Mouse (Mus musculus): ENCODE data around the gene Map3k15.

Map3k15 gene

DNA sequence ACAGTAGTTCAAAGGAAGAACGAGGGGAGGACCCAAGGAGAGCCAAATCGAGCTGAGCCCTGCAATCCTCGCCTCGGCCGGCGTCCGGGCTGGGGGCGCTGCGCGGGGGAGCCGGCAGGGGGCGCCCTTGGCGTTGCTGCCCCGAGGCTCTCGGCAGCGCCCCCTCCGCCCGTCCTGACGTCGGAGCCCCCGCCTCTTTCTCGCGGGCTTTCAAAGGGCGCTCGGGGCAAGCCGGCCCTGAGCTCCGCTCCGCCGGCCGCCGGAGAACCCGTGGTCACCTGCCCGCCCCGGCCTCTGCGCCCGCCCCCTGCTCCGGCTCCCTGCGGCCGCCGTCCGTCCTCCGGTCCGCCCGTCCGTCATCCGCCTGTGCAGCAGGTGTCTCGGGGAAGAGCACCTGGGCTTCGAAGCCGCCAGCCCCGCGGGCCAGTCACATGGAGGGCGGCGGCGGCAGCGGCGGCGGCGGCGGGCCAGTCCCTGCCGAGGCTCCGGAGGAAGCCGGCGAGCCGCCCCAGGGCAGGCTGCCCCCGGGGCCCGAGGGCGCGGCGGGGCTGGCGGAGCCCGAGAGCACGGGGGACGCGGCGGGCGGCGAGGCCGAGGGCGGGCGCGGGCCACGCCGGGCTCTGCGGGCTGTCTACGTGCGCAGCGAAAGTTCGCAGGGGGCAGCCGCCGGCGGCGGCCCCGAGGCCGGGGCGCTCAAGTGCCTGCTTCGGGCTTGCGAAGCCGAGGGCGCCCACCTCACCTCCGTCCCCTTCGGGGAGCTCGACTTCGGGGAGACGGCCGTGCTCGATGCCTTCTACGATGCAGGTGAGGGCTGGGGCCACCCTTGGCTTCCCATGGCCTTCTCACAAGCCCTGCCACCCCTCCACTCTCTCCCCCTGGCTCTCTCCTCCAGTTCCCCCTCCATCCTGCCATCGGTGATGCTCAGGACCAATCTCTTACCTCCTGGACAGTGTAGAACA lies at the start of gene Map3k15:
Gene Map3k15 (plus strand): TSS at position 432 of the 959 bp plus-strand sequence.
- DNase-seq (ENCODE audit: low spot score) = no peak

DNA sequence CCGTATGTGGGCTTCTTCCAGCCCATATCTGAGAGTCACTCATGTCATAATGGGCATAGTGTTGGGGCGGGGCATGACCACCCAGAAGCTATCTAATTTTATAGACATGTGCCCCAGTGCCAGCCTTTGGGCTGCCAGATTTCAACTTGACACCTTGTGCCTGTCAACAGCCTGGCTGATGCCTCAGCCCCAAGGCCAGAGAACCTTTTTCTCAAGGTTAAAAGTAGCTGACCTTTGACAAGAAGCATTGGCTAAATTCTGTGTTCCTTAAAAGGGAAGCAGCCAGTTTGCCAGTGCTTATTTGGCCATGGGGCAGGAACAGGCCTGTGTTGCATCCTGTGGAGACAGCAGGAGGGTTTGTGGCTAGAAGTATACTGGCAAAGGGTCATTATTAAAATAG lies 45.7 kb upstream of the Map3k15 start:
- no peak for DNase-seq (ENCODE audit: low spot score)

DNA sequence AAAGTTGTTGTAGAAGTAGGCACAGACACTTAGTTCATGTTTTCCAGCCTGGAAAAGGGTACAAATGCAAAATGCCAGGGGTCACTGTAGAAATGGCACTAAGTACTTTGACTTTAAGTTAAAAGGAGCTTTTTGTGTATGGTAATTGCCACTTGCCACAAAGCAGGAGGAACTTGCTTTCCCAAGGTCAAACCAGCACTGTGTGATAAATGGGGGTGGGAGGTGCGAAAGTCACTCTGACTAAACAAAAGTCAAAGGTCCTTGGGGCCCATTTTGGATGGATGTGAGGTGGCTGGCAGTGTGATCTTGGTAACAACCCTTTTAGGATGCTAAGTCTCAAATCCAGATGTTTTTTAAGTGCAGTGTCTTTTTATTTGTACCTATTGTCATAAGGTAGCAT lies 44.6 kb upstream of the Map3k15 start:
- no peak for DNase-seq (ENCODE audit: low spot score)

DNA sequence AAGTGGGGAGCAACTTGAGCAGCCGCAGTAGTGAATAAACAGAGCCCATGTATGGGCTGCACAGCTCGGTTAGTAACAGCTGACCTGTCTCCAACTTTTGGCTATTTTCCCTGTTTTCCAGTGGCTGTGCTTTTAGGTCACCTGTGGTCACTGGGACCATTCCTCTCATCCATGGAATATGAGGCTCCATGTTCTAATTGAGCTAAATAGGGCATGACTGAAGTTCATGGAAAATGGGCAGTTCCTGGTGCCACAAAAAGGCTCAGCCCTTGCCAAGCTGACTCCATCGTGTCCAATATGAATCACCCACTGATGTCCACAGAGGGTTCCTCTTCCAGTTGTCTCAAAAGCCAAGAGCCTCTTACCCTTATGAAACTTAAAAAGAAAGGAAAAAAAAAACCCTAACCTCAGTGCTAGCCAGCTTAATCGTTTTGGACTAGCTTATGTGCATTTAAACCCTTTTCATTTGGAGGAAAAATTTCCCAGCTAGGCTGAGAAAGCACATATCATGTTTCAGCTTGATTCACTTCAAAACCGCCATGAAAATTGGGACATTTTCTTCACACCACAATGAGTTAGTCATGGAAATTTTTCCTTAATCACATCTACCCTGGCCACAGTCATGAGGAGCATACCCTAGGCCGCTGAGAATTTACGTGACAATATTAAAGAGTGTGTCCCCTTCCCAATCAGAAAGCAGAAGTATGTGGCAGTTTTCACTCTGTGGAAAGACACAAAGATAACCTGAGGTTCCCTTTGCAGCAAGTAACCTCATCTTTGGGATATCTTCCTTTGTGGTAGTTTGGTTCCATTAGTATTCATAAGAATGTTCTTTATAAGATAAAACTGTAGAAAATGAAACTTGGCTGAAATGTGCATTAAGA lies 34.4 kb upstream of the Map3k15 start:
- no peak for DNase-seq (ENCODE audit: low spot score)

DNA sequence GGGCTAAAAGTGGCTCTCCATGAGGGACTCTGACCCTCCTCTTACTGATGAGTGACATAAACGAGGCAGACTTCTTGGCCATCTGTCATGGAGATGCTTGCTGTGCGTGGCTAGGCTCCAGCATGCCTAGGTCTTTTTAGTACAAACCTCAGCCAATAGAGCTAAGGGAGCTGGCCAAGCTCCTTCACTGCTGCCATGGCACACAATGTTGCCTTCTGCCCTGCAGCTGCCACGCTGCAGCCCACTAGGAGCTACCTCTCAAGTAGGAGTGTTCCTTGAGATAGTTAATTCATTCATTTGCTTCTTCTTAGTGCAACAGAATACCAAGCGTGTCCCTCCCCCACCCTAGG lies 33.8 kb upstream of the Map3k15 start:
- DNase-seq (ENCODE audit: low spot score) = no peak

DNA sequence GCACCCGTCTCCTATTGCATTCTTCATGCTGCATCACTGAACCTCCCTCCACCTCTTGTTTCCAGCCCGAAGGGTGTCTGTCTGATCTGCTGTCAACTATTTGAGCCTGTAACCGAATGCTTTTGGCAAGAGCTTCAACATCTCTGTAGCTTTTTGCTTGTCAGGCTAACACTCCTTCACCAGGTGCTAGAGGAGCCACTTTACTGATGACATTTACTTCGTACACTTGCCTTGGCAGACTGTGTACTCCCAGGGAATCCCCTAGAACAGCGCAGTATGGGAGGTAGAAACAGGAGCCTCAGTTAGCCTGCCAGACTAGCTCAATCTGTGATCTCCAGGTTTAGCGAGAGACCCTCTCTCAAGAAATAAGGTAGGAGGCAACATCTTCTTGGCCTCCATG lies 32.8 kb upstream of the Map3k15 start:
- DNase-seq (ENCODE audit: low spot score) = no peak

DNA sequence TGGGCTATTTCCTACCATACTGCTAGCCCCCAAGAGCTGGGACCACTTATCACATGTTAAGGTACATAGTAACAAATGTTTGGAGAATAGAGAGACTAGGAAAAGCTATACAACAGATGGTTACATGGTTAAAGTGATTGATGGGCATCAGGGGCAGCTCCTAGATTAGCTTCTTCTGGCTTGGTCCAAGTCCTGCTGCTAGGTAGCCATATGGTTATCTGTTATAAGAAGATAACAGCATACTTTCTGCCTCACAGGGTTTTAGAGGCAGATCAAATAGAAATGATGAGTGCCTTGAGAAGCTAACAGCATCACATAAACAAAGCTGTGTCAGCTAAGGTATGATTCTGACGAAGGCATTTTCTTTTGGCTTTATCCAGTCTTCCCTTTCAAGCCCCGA lies 26.8 kb upstream of the Map3k15 start:
- no peak for DNase-seq (ENCODE audit: low spot score)

DNA sequence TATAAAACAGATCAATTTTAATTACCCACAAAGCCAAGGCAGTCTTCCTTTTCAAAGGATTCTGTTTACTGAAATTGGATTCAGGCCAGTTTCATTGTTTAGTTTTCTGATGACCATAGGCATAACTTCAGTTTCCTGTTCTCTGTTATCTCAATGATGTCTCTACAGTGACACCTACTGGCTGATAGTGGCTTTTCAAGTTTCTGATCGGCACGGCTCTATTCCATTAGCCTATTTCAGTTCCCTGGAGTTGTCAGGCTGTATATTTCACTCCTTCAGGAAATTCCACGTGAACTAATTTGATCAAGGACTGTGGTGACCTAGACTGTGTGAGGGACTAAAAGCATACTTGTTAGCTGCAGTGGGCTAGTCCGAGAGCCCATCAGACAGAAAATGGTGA lies 25.0 kb upstream of the Map3k15 start:
- peak; percentile 84 for DNase-seq (ENCODE audit: low spot score)

DNA sequence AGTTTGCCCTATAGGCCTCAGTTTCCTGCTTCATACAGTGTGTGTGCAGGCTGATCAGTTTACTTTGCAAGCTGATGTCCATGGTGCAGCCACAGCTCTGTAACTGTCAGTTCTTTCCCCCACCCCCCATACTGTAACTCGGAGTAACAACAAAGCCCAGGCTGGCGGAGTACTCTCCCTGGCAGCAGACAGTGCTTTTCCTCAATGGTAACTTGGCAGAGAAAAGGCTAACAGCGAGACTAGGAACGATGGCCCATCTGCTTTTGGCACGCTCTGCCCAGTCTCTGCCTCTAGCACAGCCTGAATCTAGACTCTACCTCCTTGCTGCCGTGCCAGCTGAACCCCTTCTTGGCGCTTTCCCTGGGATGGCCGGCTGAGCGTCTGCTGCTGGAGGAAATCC lies 24.3 kb upstream of the Map3k15 start:
- peak; percentile 35 for DNase-seq (ENCODE audit: low spot score)

DNA sequence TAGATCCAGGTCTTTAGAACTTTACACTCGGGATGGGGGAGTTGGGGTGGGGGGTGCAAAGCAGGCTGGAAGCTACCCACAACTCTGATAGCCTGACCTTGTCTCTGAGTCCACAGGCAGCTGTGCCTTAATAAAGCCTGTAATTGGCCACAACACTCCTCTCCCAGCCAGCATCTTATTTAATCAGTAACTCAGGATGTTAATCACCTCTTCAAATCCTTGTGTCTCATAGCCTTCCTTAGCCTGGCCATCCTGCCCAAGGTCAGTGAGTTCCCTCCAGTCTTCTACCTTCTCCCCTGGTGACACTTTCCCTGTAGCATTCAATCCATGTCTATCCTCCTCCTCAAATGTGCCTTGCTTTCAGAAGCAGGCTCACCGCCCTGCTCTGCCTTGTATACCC lies 19.2 kb upstream of the Map3k15 start:
- DNase-seq (ENCODE audit: low spot score) = no peak

DNA sequence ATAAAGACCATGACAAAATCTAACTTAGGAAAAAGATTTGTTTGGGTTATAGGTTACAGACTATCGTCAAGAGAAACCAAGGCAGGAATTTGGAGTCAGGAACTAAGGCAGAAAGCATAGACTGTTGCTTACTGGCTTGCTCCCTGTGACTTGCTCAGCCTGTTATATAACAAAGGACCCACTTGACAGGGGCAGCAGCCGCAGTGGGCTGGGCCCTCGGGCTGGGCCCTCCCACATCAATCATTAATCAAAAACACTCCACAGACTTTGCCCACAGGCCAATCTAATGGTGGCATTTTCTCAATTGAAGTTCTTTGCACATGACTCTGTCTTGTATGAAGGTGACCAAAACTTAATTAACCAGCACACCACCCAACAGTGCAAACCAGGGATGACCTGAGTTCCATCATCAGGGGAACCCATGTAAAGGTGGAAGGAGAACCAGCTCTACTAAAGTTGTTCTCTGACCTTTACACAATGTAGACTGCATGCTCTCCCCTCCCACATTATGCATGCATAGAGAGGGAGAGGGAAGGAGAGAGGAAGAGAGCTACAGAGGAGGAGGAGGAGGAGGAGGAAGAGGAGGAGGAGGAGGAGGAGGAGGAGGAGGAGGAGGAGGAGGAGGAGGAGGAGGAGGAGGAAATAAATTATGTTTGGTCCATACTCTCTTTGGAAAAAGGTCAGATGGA lies 17.0 kb upstream of the Map3k15 start:
- DNase-seq (ENCODE audit: low spot score) = no peak

DNA sequence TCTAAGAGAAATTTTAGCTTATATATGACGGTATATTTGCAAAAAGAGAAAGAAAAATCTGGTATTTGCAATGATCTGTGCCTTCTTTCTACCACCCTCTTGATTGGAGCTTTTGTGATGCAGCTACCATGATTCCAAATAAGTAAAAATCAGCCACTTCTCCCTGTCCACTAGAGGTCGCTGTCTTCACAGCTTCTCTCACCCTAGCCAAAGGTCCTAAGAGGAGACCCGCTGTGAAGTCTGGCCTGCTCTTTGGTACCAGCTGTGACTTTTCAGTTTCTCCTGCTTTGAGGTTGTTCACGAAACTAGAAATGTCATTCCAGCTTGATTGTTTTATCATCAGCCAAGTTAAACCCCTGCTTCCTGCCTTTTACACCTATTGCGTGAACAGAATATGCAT lies 14.5 kb upstream of the Map3k15 start:
- peak; percentile 9 for DNase-seq (ENCODE audit: low spot score)

DNA sequence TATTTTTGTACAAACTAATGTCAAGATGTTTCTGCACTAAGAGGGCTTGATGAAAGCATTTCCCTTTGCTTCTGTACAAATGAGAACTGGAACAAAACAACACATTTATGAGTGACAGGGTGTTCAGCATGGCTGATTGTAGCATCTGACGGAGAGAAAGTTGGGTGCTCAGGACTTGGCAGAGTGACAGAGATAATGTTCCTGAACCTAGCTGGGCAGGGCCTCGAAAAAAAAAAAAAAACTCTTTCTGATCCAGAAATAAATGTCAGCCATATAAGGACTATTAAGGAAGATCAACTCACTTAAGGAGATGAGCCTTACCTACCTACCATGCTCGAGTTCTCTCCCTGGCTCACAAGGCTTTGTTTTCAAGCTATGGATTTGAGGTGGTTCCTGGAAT lies 12.0 kb upstream of the Map3k15 start:
- DNase-seq (ENCODE audit: low spot score) = no peak

DNA sequence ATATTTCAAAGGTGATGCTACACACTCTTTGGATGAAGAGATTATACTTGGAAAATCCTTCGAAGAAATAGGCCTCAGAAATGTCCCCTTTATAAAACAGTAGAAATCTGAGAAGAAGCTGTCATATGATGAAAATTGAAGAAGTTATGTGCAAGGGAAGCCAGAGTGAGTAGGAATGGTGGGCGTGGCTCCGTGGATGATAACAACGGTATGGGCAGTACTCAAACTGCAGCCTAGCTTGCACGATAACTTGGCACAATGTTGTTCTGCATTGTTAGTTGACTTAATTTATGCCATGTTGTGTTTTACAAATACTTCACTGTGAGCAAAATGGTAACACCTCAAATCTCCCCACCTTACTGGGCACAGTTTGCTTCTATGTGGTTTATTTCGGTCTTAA lies 7.6 kb downstream of the Map3k15 start:
- no peak for DNase-seq (ENCODE audit: low spot score)

DNA sequence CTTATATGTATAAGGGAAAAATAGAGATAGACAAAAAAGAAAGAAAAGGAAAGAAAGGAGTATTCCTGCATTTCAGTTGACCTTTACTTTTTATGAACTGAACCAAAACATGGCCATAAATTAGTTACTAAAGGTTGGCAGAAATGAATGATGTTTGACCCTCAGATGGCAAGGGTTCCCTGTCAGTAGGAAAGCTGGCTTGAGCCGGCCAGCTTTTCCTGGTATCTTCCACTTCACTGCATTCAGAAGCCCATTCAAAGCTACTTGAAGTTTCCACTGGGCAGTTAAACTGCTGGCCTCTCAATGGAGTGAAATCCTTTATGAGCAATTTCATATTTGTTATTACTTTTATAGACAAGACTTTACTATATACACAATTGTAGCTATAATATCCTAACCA lies 65.1 kb downstream of the Map3k15 start:
- DNase-seq (ENCODE audit: low spot score) = no peak

DNA sequence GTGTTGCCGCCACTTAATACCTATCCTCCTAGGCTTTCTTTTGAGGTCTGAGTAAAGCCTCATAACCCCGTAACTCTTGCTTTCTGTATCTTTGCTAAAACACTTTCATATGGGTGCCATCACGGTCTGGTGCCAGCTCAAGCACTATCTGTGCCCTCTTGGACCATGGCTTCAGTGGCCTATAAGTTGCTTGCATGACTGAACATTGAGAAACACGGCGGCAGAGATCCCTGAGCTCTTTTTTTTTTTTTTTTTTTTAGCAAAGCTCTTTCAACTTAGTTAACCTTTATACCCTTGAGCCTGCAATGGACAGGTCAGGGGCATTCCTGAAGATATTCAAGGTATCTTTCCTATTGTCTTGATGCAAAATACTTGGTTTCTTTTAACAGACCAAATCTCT lies 66.4 kb downstream of the Map3k15 start:
- no peak for DNase-seq (ENCODE audit: low spot score)

DNA sequence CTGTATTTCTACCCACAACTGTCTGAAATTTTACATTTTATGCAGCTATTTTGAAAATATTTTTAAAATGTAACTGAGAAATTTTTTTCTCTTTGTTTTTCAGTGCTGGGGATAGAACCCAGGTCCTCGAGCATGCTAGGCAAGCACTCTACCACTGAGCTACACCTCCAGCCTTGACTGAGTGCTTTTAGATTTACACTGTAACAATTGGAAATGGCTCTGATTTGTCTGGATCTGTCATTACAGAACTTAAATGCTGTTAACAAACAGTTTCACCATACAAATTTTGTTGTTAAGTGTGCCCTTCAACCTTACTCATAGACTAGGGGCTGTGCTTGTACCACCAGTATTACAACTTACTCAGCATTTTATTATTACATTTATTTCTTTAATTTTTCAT lies 103.7 kb downstream of the Map3k15 start:
- DNase-seq (ENCODE audit: low spot score) = no peak

DNA sequence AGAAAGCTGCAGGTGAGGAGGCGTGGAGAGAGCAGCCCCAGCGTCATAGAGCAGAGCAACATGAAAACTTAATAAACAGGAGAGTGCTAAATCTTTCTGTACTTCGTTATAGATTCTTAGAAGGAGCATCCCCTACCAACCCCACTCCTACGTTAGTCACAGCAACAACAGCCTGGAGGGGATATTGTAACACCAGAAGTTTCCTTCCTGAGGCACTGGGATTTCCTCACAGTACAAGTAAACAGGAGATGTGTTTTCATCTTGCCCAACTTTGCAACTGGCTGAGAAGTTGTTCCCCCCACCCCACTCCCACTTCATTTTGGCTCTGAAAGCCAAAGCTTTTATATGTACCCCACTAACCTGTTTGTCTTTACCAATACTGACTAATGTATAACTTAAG lies 119.6 kb downstream of the Map3k15 start:
- DNase-seq (ENCODE audit: low spot score) = no peak

DNA sequence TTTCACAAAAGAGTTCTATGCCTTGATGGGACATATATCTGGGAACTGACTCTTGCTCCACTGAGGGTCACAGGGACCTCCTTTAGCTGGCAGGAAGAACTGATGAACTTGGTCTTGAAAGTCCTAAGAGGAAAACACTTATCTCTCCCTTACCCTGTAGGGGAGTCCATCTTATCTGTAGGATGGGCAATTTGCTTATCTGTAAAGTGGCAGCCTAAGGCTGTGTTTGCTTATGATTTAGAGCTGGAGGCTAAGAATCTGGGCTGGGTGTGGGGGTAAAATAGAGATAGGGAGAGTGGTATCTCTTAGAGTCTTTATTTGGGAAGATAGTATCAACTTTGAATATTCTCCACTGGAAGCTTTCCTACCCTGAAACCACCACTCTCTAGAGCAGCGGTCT lies 125.5 kb downstream of the Map3k15 start:
- no peak for DNase-seq (ENCODE audit: low spot score)

DNA sequence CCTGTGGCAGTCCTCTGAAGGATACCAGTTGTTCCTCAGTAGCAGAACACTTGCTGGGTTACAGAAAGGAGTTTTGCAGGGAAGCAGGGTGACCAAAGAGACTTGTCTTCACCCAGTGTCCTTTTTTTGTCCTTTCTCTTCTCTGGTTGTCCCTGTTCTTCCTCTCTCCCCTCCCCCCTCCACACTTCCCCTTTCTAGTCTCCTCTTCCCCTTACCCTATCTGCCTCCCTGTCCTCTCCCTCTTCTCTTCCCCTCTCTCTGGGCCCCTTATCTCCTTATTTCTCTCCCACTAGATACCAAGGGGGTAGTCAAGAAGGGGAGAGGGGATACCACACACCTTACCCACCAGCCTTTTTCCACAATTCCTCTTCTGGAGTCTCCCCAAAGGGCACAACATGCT lies 127.8 kb downstream of the Map3k15 start:
- DNase-seq (ENCODE audit: low spot score) = no peak

DNA sequence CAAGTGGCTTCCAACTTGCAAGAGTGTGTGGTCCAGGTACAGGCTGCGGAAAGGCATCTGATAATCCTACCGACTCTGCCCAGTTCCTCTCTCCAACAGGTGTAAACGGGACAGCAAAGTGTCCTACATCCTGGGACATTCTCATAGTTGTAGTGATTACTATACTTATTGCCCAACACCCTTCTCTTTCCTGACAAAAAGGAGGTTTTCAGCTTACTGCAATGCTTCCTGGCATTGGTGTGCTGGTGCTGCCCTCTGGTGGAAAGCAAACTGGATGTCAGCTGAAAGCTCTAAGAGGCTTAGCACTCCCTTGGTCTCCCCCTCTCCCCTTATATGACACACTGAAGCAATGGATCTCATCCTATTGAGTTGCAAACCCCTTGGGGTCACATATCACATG lies 128.4 kb downstream of the Map3k15 start:
- DNase-seq (ENCODE audit: low spot score) = peak; percentile 25

DNA sequence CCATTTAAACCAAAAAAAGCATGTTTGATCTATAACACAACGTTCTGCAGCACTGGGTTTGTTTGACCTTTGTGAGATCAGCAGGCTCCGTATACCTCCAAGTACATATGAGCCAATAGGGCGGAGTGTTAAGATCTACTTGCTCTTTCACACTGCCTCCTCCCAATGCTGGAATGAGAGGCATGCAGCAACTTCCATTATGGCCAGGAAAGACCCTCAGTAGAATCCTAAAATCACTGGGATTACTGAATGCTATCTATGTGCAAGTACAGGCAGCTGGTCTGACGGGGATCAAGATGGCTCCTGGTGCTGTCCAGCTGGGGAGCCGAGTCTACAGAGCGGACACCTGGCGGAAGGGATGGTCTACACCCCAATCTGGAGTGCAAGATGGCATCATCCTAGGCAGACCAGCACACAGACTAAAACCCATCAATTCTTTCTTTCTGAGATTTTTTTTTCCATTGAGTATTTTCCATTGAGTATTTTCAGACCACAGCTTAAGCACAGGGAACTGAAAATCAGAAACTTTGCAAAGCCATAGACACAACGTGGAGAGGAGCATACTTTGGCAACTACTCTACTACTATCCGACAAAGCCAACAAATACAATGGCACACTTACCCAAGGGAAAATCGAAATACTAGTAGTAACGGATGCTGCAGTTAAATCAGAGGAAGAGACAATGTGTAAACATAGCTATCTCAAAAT lies 146.1 kb downstream of the Map3k15 start:
- no peak for DNase-seq (ENCODE audit: low spot score)
